Mouse (Mus musculus) ES-E14 (cell line): ENCODE data around the gene Ndufb10.

Experiments
- CHD2 ChIP-seq: IDR thresholded peaks from 2 replicates; pipeline ENCODE4 v1.6.1; 2014; ENCODE audit warnings: mild to moderate bottlenecking, low read depth, low read length, inconsistent platforms
- HCFC1 ChIP-seq: IDR thresholded peaks from 2 replicates; pipeline ENCODE4 v1.6.1; 2012; ENCODE audit warnings: low read length, inconsistent platforms, borderline replicate concordance; ENCODE audit not compliant: insufficient read depth

GRCm38 (mm10) chr17:24701251-24701650 is 23.0 kb downstream of the Ndufb10 start:
- TF ChIP-seq CHD2 (no peak), HCFC1 (no peak)
